Mouse (Mus musculus) thymus, adult 2 months (tissue): ENCODE measurements around the gene Acot7. TPM values are rescaled to one million over a fixed set of nuclear protein-coding genes. Genes with fewer than 3 reads are reported as not detected.
A peak's percentile ranks its signal among the peaks of the same experiment; 100 is the strongest.

Source experiments
- DNase-seq: peaks from one replicate; pipeline ENCODE4 v3.0.0; 2021
- H3K27ac ChIP-seq: fragments of 200-500 bp; 2 replicates; pipeline ENCODE4 v1.5.1; 2012; ENCODE audit warnings: low read length, control low read depth; ENCODE audit not compliant: control insufficient read depth, insufficient read depth
- H3K27me3 ChIP-seq: fragments of 200-500 bp; 2 replicates; pipeline ENCODE4 v1.6.1; 2012; ENCODE audit warnings: mild to moderate bottlenecking, low read length, moderate library complexity, mixed read lengths; ENCODE audit not compliant: control insufficient read depth, insufficient read depth
- H3K36me3 ChIP-seq: fragments of 200-500 bp; 2 replicates; pipeline ENCODE4 v1.6.1; 2012; ENCODE audit warnings: mild to moderate bottlenecking, low read length, moderate library complexity; ENCODE audit not compliant: control insufficient read depth, insufficient read depth
- H3K4me1 ChIP-seq: fragments of 200-500 bp; replicated peaks from 2 replicates; pipeline ENCODE4 v1.6.1; 2012; ENCODE audit warnings: low read length; ENCODE audit not compliant: control insufficient read depth, insufficient read depth
- H3K4me3 ChIP-seq: fragments of 200-500 bp; 2 replicates; pipeline ENCODE4 v1.5.1; 2012; ENCODE audit warnings: mild to moderate bottlenecking, low read length, control low read depth, moderate library complexity; ENCODE audit not compliant: control insufficient read depth, insufficient read depth
- CTCF ChIP-seq: fragments of 200-500 bp; IDR thresholded peaks from 2 replicates; pipeline ENCODE4 v1.5.1; 2012; ENCODE audit warnings: mild to moderate bottlenecking, control low read depth, low read length, moderate library complexity, borderline replicate concordance; ENCODE audit not compliant: control insufficient read depth, poor library complexity, insufficient read depth; ENCODE audit errors: extremely low read depth
- POLR2A ChIP-seq: fragments of 200-500 bp; IDR thresholded peaks from 2 replicates; pipeline ENCODE4 v1.6.1; 2012; ENCODE audit warnings: mild to moderate bottlenecking, low read length, control low read depth, moderate library complexity; ENCODE audit not compliant: control insufficient read depth, poor library complexity, insufficient read depth; ENCODE audit errors: extremely low read depth
- WGBS: fragments of 180-500 bp; shearing (Covaris S2); methylation state at CpG from one replicate; pipeline ENCODE4 v1.1.7; 2018; 5-methylcytosine and 5-hydroxymethylcytosine counted together
- polyA plus RNA-seq: library from polyadenylated mRNA; depleted of rRNA; stranded (reverse); fragments of >200 nt; gene quantifications from 2 replicates; pipeline ENCODE4 v1.2.3, GENCODE M21; 2012

Acot7 gene
- polyA plus RNA-seq, 1 experiment: 56.6 TPM

GRCm38 (mm10) chr4:152272006-152272405, 94.1 kb downstream of the Acot7 start:
- Histone ChIP-seq H3K4me1 (peaks cover 9% of the 10 kb centered on the region; the same call in 1 of the 2 replicates), H3K27ac (no peak overlapping the region), H3K4me3 (no peak overlapping the region), H3K27me3 (peaks cover 2% of the 10 kb centered on the region; the same call in 1 of the 2 replicates), H3K36me3 (no peaks in the 10 kb centered on the region)
- WGBS: 97% methylated on average over 7 of the region's 7 CpGs
- no peak for TF ChIP-seq POLR2A
- no peak for TF ChIP-seq CTCF
- no peak for DNase-seq

GRCm38 (mm10) chr4:152272449-152273049, 94.6 kb downstream of the Acot7 start:
- WGBS: 73% methylated on average over 9 of the region's 9 CpGs
- H3K27ac ChIP-seq: no peak overlapping the region
- no peak for DNase-seq

GRCm38 (mm10) chr4:152273191-152273590, 95.3 kb downstream of the Acot7 start:
- H3K4me3 ChIP-seq: no peak overlapping the region
- no peaks in the 10 kb centered on the region for H3K36me3 ChIP-seq
- peaks cover 2% of the 10 kb centered on the region; the same call in 1 of the 2 replicates for H3K27me3 ChIP-seq
- no peak for DNase-seq
- peaks cover 9% of the 10 kb centered on the region; the same call in 1 of the 2 replicates for H3K4me1 ChIP-seq
- TF ChIP-seq POLR2A (no peak), CTCF (no peak)
- WGBS: 82% methylated on average over 3 of the region's 3 CpGs
- H3K27ac ChIP-seq: no peak overlapping the region

More at GRCm38 (mm10) chr4:152272449-152273049, 94.6 kb downstream of the Acot7 start:
- Histone ChIP-seq H3K36me3 (no peaks in the 10 kb centered on the region), H3K27me3 (peaks cover 2% of the 10 kb centered on the region; the same call in 1 of the 2 replicates), H3K4me3 (no peak overlapping the region), H3K4me1 (peaks cover 9% of the 10 kb centered on the region; the same call in 1 of the 2 replicates)
- TF ChIP-seq CTCF (no peak), POLR2A (no peak)

GRCm38 (mm10) chr4:152273621-152274236, 95.8 kb downstream of the Acot7 start, which contains the start of gene Gpr153:
Gene Gpr153 (plus strand): TSS chr4:152274232.
- WGBS: 9% methylated on average over 47 of the region's 48 CpGs
- no peaks in the 10 kb centered on the region for H3K36me3 ChIP-seq
- peaks cover 9% of the 10 kb centered on the region; the same call in 1 of the 2 replicates for H3K4me1 ChIP-seq
- TF ChIP-seq CTCF (no peak), POLR2A (no peak)
- peak within 1 kb of the TSS; percentile 9; the same call in 1 of the 2 replicates for H3K4me3 ChIP-seq
- no peak for DNase-seq
- H3K27ac ChIP-seq: no peak within 1 kb of the TSS
- peaks cover 2% of the 10 kb centered on the region; the same call in 1 of the 2 replicates for H3K27me3 ChIP-seq

- H3K27ac ChIP-seq: no peak overlapping the region
- H3K27me3 ChIP-seq: peaks cover 2% of the 10 kb centered on the region; the same call in 1 of the 2 replicates
- H3K4me3 ChIP-seq: peak overlapping the region; percentile 9; the same call in 1 of the 2 replicates
- peaks cover 9% of the 10 kb centered on the region; the same call in 1 of the 2 replicates for H3K4me1 ChIP-seq
- no peak for TF ChIP-seq CTCF
- TF ChIP-seq POLR2A: no peak
- H3K36me3 ChIP-seq: no peaks in the 10 kb centered on the region
- 6% methylated on average over 20 of the region's 20 CpGs for WGBS
- no peak for DNase-seq
Measured at GRCm38 (mm10) chr4:152274681-152275131, 96.8 kb downstream of the Acot7 start.
